Mouse (Mus musculus): ENCODE data around the gene Atrx. TPM values are rescaled to one million over a fixed set of nuclear protein-coding genes. Genes with fewer than 3 reads are reported as not detected.
A peak's percentile ranks its signal among the peaks of the same experiment; 100 is the strongest.

The Atrx gene
- polyA plus RNA-seq, 2 experiments: 16.7 to 30.1 TPM

GRCm38 (mm10) chrX:105765005-105765706, 164.0 kb downstream of the Atrx start:
- no peak for ATAC-seq (ENCODE audit: insufficient read depth)
- TF ChIP-seq EP300 (IDR thresholded peaks at IDR 0.05; ENCODE audit: low read depth) (no peak), CTCF (IDR thresholded peaks at IDR 0.05; ENCODE audit: low read depth) (no peak)
- H3K9ac ChIP-seq (replicated peaks): no peak overlapping the region
- no peak for DNase-seq (ENCODE audit: low read depth in 3 of 3, low spot score in 3 of 3)
- H3K4me2 ChIP-seq (ENCODE audit: low read depth): peak overlapping the region; percentile 32; the same call in 1 of the 2 replicates
- no peak overlapping the region for H3K27ac ChIP-seq
- H3K27me3 ChIP-seq (ENCODE audit: control insufficient read depth, insufficient read depth, low read length): peaks cover 39% of the 10 kb centered on the region
- H3K36me3 ChIP-seq (replicated peaks; ENCODE audit: control insufficient read depth, insufficient read depth, low read depth): no peaks in the 10 kb centered on the region
- no peak overlapping the region for H3K4me3 ChIP-seq (ENCODE audit: insufficient read depth in 1 of 2, low read depth in 2 of 2, low read length in 2 of 2)
- WGBS (ENCODE audit: insufficient replicate concordance): 10% methylated on average over 24 of the region's 36 CpGs
- no peaks in the 10 kb centered on the region for H3K4me1 ChIP-seq (replicated peaks; ENCODE audit: control insufficient read depth in 2 of 2, insufficient read depth in 2 of 2, low read length in 1 of 2)
- H3K9me3 ChIP-seq (ENCODE audit: control insufficient read depth, low read length): no peaks in the 10 kb centered on the region

DNA sequence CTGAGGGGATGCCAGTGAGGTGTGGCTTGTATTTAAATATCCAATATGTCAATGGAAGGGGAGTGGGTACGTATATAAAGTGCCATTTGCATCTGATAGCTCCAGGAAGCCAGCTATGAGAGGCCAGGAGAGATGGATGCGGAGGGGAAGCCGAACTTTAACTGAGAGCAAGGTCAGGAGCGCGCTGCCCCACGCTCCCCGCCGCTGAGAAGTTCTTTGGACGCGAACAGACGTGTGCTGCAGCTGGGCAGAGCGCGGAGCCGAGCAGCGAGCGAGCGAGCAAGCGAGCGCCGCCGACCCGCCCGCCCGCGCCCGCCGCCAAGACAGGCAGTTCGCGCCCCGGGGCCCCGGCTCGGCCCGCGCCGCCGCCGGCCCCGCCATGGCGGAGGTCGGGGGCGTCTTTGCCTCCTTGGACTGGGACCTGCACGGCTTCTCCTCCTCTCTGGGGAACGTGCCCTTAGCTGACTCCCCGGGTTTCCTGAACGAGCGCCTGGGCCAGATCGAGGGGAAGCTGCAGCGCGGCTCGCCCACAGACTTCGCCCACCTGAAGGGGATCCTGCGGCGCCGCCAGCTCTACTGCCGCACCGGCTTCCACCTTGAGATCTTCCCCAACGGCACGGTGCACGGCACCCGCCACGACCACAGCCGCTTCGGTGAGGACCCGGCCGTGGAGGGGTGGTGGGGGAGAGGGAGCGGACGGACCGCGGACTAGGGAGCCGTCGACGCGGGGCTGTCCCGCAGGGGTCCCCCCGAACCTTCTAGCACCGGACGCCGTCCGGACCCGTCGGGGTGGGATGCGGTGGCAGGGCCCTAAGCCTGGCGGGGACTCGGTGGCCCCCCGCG, 164.8 kb downstream of the Atrx start, which contains the start of gene Fgf16:
Fgf16 (plus strand) TSS at position 118 of the 843 bp plus-strand sequence.
- TF ChIP-seq CTCF (IDR thresholded peaks at IDR 0.05; ENCODE audit: low read depth): no peak
- Histone ChIP-seq H3K4me2 (ENCODE audit: low read depth) (peak within 1 kb of the TSS; percentile 32), H3K9me3 (ENCODE audit: control insufficient read depth, low read length) (no peaks in the 10 kb centered on the region), H3K27ac (no peak within 1 kb of the TSS), H3K4me1 (replicated peaks; ENCODE audit: control insufficient read depth in 2 of 2, insufficient read depth in 2 of 2, low read length in 1 of 2) (no peaks in the 10 kb centered on the region), H3K4me3 (ENCODE audit: insufficient read depth in 1 of 2, low read depth in 2 of 2, low read length in 2 of 2) (peak within 1 kb of the TSS in 1 of 2 experiments; percentile 17; a peak in 2 of 4 replicates), H3K9ac (replicated peaks) (no peak within 1 kb of the TSS), H3K27me3 (ENCODE audit: control insufficient read depth, insufficient read depth, low read length) (peaks cover 39% of the 10 kb centered on the region), H3K36me3 (replicated peaks; ENCODE audit: control insufficient read depth, insufficient read depth, low read depth) (no peaks in the 10 kb centered on the region)
- DNase-seq (ENCODE audit: low read depth in 3 of 3, low spot score in 3 of 3): no peak
- 7% methylated on average over 53 of the region's 86 CpGs for WGBS (ENCODE audit: insufficient replicate concordance)
- ATAC-seq (ENCODE audit: insufficient read depth): no peak

DNA sequence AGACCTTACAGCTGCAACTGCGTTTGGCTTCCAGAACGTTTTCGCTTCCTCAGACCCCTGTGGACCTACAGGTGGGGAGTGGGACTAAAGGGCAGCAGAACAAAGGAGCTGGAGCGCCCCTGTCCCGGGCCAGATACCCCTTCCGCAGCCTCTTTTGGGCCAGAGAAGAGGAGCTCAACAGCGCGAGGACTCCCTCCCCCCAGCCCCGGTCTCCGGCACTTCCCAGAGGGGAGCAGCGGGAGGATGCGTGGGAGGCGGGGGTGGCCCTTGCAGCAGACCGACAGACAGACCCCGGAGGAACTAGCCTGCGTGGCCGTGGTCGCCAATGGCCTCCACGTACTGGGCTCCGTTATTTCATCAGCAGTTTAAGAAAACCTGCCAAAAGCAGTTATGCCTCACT, 165.6 kb downstream of the Atrx start:
- WGBS (ENCODE audit: insufficient replicate concordance): 7% methylated on average over 20 of the region's 20 CpGs
- peaks cover 39% of the 10 kb centered on the region for H3K27me3 ChIP-seq (ENCODE audit: control insufficient read depth, insufficient read depth, low read length)
- ATAC-seq (ENCODE audit: insufficient read depth): no peak

DNA sequence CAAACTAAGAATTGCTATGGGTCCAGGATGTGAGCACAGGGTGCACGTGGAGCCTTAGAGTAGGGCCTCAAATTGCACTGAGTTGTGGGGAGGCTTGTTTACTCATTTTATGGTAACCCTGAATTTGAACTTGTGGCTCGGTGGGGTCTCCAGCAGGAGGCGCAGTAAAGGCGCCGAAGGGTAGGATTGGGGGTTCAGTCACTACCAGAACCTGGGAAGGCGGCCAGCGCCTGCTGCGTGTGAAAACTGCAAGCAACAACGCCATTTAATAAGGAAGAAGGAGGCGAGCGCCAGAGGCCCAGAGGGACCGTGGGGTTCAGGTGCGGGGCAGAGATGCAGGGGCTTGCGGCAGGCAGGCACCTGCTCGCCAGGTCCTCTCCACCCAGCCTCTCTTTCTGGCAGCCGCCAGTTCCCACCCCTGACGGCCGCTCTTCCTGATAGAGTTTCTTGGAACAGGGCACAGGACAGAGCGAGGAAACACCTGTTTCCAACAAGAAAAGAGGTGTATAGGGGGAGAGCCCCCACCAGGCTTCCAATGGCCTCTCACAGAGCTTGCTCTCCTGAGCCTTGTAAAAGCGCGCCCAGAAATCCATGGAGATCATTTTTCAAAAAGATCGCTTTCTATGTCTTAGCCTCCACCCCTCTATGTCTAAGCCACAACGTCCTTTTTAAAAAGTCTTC, 166.2 kb downstream of the Atrx start:
- H3K9ac ChIP-seq (replicated peaks): no peak overlapping the region
- no peak for ATAC-seq (ENCODE audit: insufficient read depth)
- H3K27ac ChIP-seq: no peak overlapping the region
- peaks cover 39% of the 10 kb centered on the region for H3K27me3 ChIP-seq (ENCODE audit: control insufficient read depth, insufficient read depth, low read length)
- H3K4me1 ChIP-seq (replicated peaks; ENCODE audit: control insufficient read depth in 2 of 2, insufficient read depth in 2 of 2, low read length in 1 of 2): no peaks in the 10 kb centered on the region
- H3K9me3 ChIP-seq (ENCODE audit: control insufficient read depth, low read length): no peaks in the 10 kb centered on the region
- no peak for TF ChIP-seq CTCF (IDR thresholded peaks at IDR 0.05; ENCODE audit: low read depth)
- no peak overlapping the region for H3K4me2 ChIP-seq (ENCODE audit: low read depth)
- DNase-seq (ENCODE audit: low read depth in 3 of 3, low spot score in 3 of 3): no peak
- H3K4me3 ChIP-seq (ENCODE audit: insufficient read depth in 1 of 2, low read depth in 2 of 2, low read length in 2 of 2): no peak overlapping the region
- WGBS (ENCODE audit: insufficient replicate concordance): 12% methylated on average over 23 of the region's 23 CpGs
- no peaks in the 10 kb centered on the region for H3K36me3 ChIP-seq (replicated peaks; ENCODE audit: control insufficient read depth, insufficient read depth, low read depth)

More for the DNA sequence above, 165.6 kb downstream of the Atrx start:
- Histone ChIP-seq H3K4me3 (ENCODE audit: insufficient read depth in 1 of 2, low read depth in 2 of 2, low read length in 2 of 2) (no peak overlapping the region), H3K9ac (replicated peaks) (no peak overlapping the region), H3K27ac (no peak overlapping the region), H3K4me2 (ENCODE audit: low read depth) (peak overlapping the region; percentile 18; the same call in 1 of the 2 replicates), H3K4me1 (replicated peaks; ENCODE audit: control insufficient read depth in 2 of 2, insufficient read depth in 2 of 2, low read length in 1 of 2) (no peaks in the 10 kb centered on the region), H3K9me3 (ENCODE audit: control insufficient read depth, low read length) (no peaks in the 10 kb centered on the region), H3K36me3 (replicated peaks; ENCODE audit: control insufficient read depth, insufficient read depth, low read depth) (no peaks in the 10 kb centered on the region)
- no peak for TF ChIP-seq CTCF (IDR thresholded peaks at IDR 0.05; ENCODE audit: low read depth)
- TF ChIP-seq EP300 (IDR thresholded peaks at IDR 0.05; ENCODE audit: low read depth): no peak
- DNase-seq (ENCODE audit: low read depth in 3 of 3, low spot score in 3 of 3): no peak

Other genes starting within 250 kb of the Atrx start
- not detected in 2 replicates for gene Fgf16, start 165.1 kb downstream of the Atrx start, polyA plus RNA-seq (2012; rRNA removed)
- not detected in 2 replicates for gene Fgf16, start 165.1 kb downstream of the Atrx start, polyA plus RNA-seq (2014; fragmentation: Nextera tagmentation; extraction: Ambion mirVana)
- gene Magt1, start 82.5 kb upstream of the Atrx start, polyA plus RNA-seq (2012; rRNA removed): 6.5 and 9.2 TPM in 2 replicates
- gene Magt1, start 82.5 kb upstream of the Atrx start, polyA plus RNA-seq (2014; fragmentation: Nextera tagmentation; extraction: Ambion mirVana): 23.8 and 24.4 TPM in 2 replicates
- 222 and 281 TPM in 2 replicates for gene Cox7b, start 86.3 kb upstream of the Atrx start, polyA plus RNA-seq (2012; rRNA removed)
- 395 and 431 TPM in 2 replicates for gene Cox7b, start 86.3 kb upstream of the Atrx start, polyA plus RNA-seq (2014; fragmentation: Nextera tagmentation; extraction: Ambion mirVana)
- 1.6 and 2.3 TPM in 2 replicates for gene Atp7a, start 97.9 kb upstream of the Atrx start, polyA plus RNA-seq (2012; rRNA removed)
- gene Atp7a, start 97.9 kb upstream of the Atrx start, polyA plus RNA-seq (2014; fragmentation: Nextera tagmentation; extraction: Ambion mirVana): 7.5 and 7.8 TPM in 2 replicates
- gene Tlr13, start 213.8 kb upstream of the Atrx start, polyA plus RNA-seq (2012; rRNA removed): 0.28 and 0.51 TPM in 2 replicates
- gene Tlr13, start 213.8 kb upstream of the Atrx start, polyA plus RNA-seq (2014; fragmentation: Nextera tagmentation; extraction: Ambion mirVana): 0.57 and 1.4 TPM in 2 replicates

Data from liver, embryonic 14.5 days (tissue).